Mouse (Mus musculus) ES-E14 (cell line): ENCODE measurements around the gene Rtf1. TPM values are rescaled to one million over a fixed set of nuclear protein-coding genes. Genes with fewer than 3 reads are reported as not detected.

Experiments
- DNase-seq: peaks from one replicate; pipeline ENCODE4 v3.0.0-alpha.2; 2013; ENCODE audit warnings: low read depth, low spot score
- H3K27ac ChIP-seq: 2 replicates; pipeline ENCODE4 v1.5.1; 2012; ENCODE audit warnings: low read depth, mild to moderate bottlenecking, low read length, moderate library complexity, mixed read lengths; ENCODE audit not compliant: poor library complexity, insufficient read depth, severe bottlenecking
- H3K36me3 ChIP-seq: 2 replicates; pipeline ENCODE4 v1.6.1; 2012; ENCODE audit warnings: mild to moderate bottlenecking, low read length, moderate library complexity, mixed read lengths; ENCODE audit not compliant: control insufficient read depth, poor library complexity, insufficient read depth, severe bottlenecking
- H3K4me1 ChIP-seq, 2 experiments: fragments of 150-350 bp in 1 of 2; sonication (generic) in 1 of 2; 2 replicates each; pipeline ENCODE4 v1.6.1; 2012; ENCODE audit warnings: low read length in 2 of 2, mild to moderate bottlenecking in 1 of 2, mixed read lengths in 1 of 2; ENCODE audit not compliant: control insufficient read depth in 2 of 2, insufficient read depth in 2 of 2, poor library complexity in 1 of 2
- H3K4me3 ChIP-seq, 2 experiments: fragments of 150-350 bp in 1 of 2; sonication (generic) in 1 of 2; 2 replicates each; pipeline ENCODE4 v1.5.1; 2012; ENCODE audit warnings: low read length in 2 of 2, low read depth in 1 of 2, mild to moderate bottlenecking in 1 of 2, mixed read lengths in 1 of 2; ENCODE audit not compliant: insufficient read depth in 1 of 2, poor library complexity in 1 of 2, severe bottlenecking in 1 of 2
- H3K9ac ChIP-seq: 2 replicates; pipeline ENCODE4 v1.6.1; 2012; ENCODE audit warnings: low read depth, mild to moderate bottlenecking, low read length, mixed read lengths; ENCODE audit not compliant: poor library complexity, insufficient read depth, severe bottlenecking
- H3K9me3 ChIP-seq: fragments of 150-350 bp; sonication (generic); 2 replicates; pipeline ENCODE4 v1.6.1; 2012; ENCODE audit warnings: low read depth, mild to moderate bottlenecking, low read length; ENCODE audit not compliant: control insufficient read depth, insufficient read depth
- CHD2 ChIP-seq: IDR thresholded peaks from 2 replicates; pipeline ENCODE4 v1.6.1; 2014; ENCODE audit warnings: mild to moderate bottlenecking, low read depth, low read length, inconsistent platforms
- HCFC1 ChIP-seq: IDR thresholded peaks from 2 replicates; pipeline ENCODE4 v1.6.1; 2012; ENCODE audit warnings: low read length, inconsistent platforms, borderline replicate concordance; ENCODE audit not compliant: insufficient read depth
- MAFK ChIP-seq: IDR thresholded peaks from 2 replicates; pipeline ENCODE4 v1.6.1; 2014; ENCODE audit warnings: mild to moderate bottlenecking, low read depth, low read length, inconsistent platforms; ENCODE audit not compliant: insufficient read depth
- ZC3H11A ChIP-seq: IDR thresholded peaks from 2 replicates; pipeline ENCODE4 v1.6.1; 2012; ENCODE audit warnings: low read depth, mild to moderate bottlenecking, inconsistent platforms, low read length, borderline replicate concordance
- ZNF384 ChIP-seq: IDR thresholded peaks from 2 replicates; pipeline ENCODE4 v1.6.1; 2012; ENCODE audit warnings: low read depth, low read length, inconsistent platforms
- in situ Hi-C, 2 experiments: fragments of 600-800 bp; cut with MboI; formaldehyde crosslinking; loops; one replicate each; pipeline ENCODE4 v1.15.1; 2025; ENCODE audit warnings: low sequenced_read_pairs in 2 of 2, inconsistent platforms in 1 of 2; ENCODE audit not compliant: unreplicated experiment in 2 of 2
- total RNA-seq: library from RNA; depleted of rRNA; stranded (reverse); fragments of 300-350 nt; gene quantifications from 2 replicates; pipeline ENCODE4 v1.2.3, GENCODE M21; 2012

Rtf1 gene
- total RNA-seq, 1 experiment = 12.1 TPM

DNA sequence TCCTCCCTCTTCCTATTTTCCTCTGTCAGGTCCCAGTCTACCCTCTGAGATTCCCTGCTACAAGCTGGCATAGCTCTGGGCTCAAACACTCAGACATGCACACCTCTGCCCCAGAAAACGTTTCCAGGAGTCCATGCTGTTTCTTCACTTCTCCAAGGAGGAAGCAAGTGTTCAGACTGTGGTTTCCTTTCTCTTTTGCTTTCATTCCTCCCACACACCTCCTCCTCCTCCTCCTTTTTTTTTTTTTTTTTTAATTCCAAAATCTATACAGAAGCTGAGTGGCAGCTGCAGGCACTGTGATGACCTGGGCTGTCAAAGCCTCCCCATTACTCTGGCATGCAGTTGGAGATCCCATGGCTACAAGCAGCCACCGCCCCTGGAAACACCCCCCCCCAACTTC lies 65.7 kb downstream of the Rtf1 start:
- in situ Hi-C loops = no loop called here
- Histone ChIP-seq H3K4me3 (no peak overlapping the region), H3K9ac (no peak overlapping the region), H3K36me3 (no peaks in the 10 kb centered on the region), H3K9me3 (no peaks in the 10 kb centered on the region), H3K4me1 (peaks cover 5 to 18% of the 10 kb centered on the region in 2 experiments; a peak in 3 of 4 replicates), H3K27ac (no peak overlapping the region)
- TF ChIP-seq CHD2 = no peak
- TF ChIP-seq ZNF384 = no peak
- TF ChIP-seq HCFC1 = no peak
- TF ChIP-seq ZC3H11A = no peak
- no peak for TF ChIP-seq MAFK
- DNase-seq = no peak

- TF ChIP-seq HCFC1 (0 out of 2 replicates have a peak, but pooled peaks have one; percentile 33), CHD2 (peak; percentile 55; the same call in 1 of the 2 replicates), ZNF384 (no peak)
- Histone ChIP-seq H3K9ac (peak within 1 kb of the TSS; percentile 82), H3K9me3 (no peaks in the 10 kb centered on the region), H3K27ac (peak within 1 kb of the TSS; percentile 82), H3K4me1 (peaks cover 5 to 18% of the 10 kb centered on the region in 2 experiments; a peak in 3 of 4 replicates), H3K36me3 (no peaks in the 10 kb centered on the region), H3K4me3 (peak within 1 kb of the TSS; percentile 85 to 86)
- peak; percentile 83 for DNase-seq
- in situ Hi-C loops = no loop called here
These were observed 66.9 kb downstream of the Rtf1 start, which contains the start of gene Itpka for GRCm38 (mm10) chr2:119741581-119742411. Itpka (plus strand) TSS chr2:119742337.

- in situ Hi-C loops = no loop called here
- TF ChIP-seq ZNF384 (no peak), HCFC1 (no peak), CHD2 (no peak), ZC3H11A (no peak), MAFK (no peak)
- Histone ChIP-seq H3K36me3 (no peaks in the 10 kb centered on the region), H3K27ac (no peak overlapping the region), H3K9ac (peak overlapping the region; percentile 73), H3K4me1 (peaks cover 5 to 14% of the 10 kb centered on the region in 2 experiments; a peak in 3 of 4 replicates), H3K9me3 (no peaks in the 10 kb centered on the region), H3K4me3 (peak overlapping the region; percentile 85 to 86)
- DNase-seq = no peak
These were observed 67.8 kb downstream of the Rtf1 start for GRCm38 (mm10) chr2:119742461-119743175.

DNA sequence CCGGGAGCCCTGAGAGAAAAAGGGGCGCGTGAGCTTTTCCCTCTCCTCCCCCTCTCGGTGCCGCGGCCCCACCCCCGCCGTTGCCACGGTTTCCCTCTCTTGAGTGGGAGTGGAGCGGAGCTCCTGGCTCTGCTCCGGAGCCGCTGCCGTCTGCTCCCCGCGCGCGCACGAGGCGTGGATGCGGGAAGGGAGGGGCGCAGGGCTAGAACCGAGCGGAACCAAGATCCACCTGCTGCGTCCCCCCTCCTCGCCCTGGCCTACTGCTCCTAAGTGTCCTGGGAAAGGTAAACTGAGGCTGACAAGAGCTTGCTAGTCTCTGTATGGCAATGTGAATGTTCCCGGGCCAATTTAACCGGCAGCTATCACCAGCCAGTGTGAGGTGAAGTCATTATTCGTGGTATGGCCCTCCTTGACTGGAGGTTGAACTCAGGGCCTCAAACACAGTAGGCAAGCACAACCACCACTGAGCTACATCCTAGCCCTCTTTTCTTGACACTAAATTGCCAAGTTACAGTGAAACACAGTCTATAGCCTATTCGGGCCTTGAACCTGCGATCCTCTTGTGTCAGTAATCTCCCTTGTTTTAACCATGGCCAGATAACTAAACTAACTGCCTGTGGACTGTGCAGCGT lies 68.4 kb downstream of the Rtf1 start:
- H3K4me1 ChIP-seq = peaks cover 5 to 14% of the 10 kb centered on the region in 2 experiments; a peak in 3 of 4 replicates
- H3K4me3 ChIP-seq = peak overlapping the region; percentile 85 to 86
- no peaks in the 10 kb centered on the region for H3K36me3 ChIP-seq
- H3K9ac ChIP-seq = peak overlapping the region; percentile 73
- H3K27ac ChIP-seq = no peak overlapping the region
- no peak for DNase-seq
- in situ Hi-C loops = no loop called here
- H3K9me3 ChIP-seq = no peaks in the 10 kb centered on the region
- no peak for TF ChIP-seq ZC3H11A
